Mouse (Mus musculus): ENCODE measurements around the gene Emg1. TPM values are rescaled to one million over a fixed set of nuclear protein-coding genes. Genes with fewer than 3 reads are reported as not detected.
A peak's percentile ranks its signal among the peaks of the same experiment; 100 is the strongest.

Gene Emg1
- total and polyA plus RNA-seq, 3 experiments = 51.8 to 78.8 (median 71.4) TPM

DNA sequence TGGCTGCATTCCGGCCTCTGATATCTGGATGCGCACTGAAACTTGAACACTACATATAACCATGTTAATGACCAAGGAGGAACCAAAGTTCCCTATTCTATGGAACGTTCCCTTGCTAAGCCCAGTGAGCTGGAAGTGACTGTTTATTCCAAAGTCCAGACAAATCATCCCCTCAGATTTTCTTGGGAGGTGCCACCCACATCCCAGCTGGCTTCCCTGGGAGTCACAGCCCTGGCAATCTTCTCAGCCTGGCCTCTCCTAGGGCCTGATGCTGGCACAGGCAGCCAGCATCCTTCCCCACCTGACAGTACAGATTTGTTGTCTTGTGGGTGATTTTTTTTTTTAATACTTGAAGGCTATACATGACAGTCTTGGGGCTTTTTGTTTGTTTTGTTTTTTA lies 32.5 kb downstream of the Emg1 start:
- no peaks in the 10 kb centered on the region; the same call in 1 of the 2 replicates for H3K79me2 ChIP-seq (replicated peaks; ENCODE audit: control insufficient read depth, insufficient read depth, low read length)
- peaks cover 4% of the 10 kb centered on the region; the same call in 1 of the 2 replicates for H3K4me1 ChIP-seq (ENCODE audit: control insufficient read depth, insufficient read depth, low read length)
- H3K4me3 ChIP-seq = no peak overlapping the region
- no peak overlapping the region for H3K27ac ChIP-seq
- no peaks in the 10 kb centered on the region; the same call in 1 of the 2 replicates for H3K36me3 ChIP-seq (ENCODE audit: control insufficient read depth, insufficient read depth, low read length)
- TF ChIP-seq EP300 (IDR thresholded peaks at IDR 0.05; ENCODE audit: insufficient read depth, low read depth, low read length) = no peak
- no peak for TF ChIP-seq POLR2A (IDR thresholded peaks at IDR 0.05; ENCODE audit: insufficient read depth, low read depth, low read length)
- no peak for TF ChIP-seq CTCF (IDR thresholded peaks at IDR 0.05)
- WGBS = 89% methylated on average over 3 of the region's 3 CpGs
- no peak overlapping the region for H3K9ac ChIP-seq (ENCODE audit: low read depth, low read length)
- no peak for DNase-seq
- intact Hi-C loops (cut with DNase I) = no loop called here
- no peaks in the 10 kb centered on the region for H3K27me3 ChIP-seq (ENCODE audit: control insufficient read depth, insufficient read depth, low read length)

DNA sequence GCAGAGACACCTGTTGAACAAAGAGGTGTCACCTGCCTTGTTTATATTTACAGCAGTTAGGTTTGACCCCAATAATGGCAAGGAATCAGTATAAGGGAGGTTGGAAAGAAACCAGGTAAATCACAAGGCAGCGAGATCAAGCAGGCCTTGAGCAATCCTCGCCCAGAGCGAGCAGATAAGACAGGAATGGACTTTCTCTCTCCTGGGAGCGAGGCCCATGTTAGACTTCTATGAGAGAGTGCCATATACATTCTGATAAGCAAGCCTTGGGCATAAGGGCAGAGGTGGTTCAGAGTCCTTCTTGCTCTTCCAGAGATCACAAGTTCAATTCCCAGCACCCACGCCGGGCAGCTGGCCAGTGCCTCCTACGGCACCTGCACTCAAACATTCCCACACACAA lies 33.2 kb downstream of the Emg1 start:
- Histone ChIP-seq H3K79me2 (replicated peaks; ENCODE audit: control insufficient read depth, insufficient read depth, low read length) (no peaks in the 10 kb centered on the region; the same call in 1 of the 2 replicates), H3K9ac (ENCODE audit: low read depth, low read length) (no peak overlapping the region), H3K27me3 (ENCODE audit: control insufficient read depth, insufficient read depth, low read length) (no peaks in the 10 kb centered on the region), H3K4me1 (ENCODE audit: control insufficient read depth, insufficient read depth, low read length) (peaks cover 2% of the 10 kb centered on the region; the same call in 1 of the 2 replicates), H3K27ac (no peak overlapping the region), H3K4me3 (no peak overlapping the region), H3K36me3 (ENCODE audit: control insufficient read depth, insufficient read depth, low read length) (no peaks in the 10 kb centered on the region; the same call in 1 of the 2 replicates)
- no peak for TF ChIP-seq CTCF (IDR thresholded peaks at IDR 0.05)
- no peak for TF ChIP-seq EP300 (IDR thresholded peaks at IDR 0.05; ENCODE audit: insufficient read depth, low read depth, low read length)
- TF ChIP-seq POLR2A (IDR thresholded peaks at IDR 0.05; ENCODE audit: insufficient read depth, low read depth, low read length) = no peak
- WGBS = 71% methylated on average over 7 of the region's 7 CpGs
- no peak for DNase-seq
- intact Hi-C loops (cut with DNase I) = no loop called here

DNA sequence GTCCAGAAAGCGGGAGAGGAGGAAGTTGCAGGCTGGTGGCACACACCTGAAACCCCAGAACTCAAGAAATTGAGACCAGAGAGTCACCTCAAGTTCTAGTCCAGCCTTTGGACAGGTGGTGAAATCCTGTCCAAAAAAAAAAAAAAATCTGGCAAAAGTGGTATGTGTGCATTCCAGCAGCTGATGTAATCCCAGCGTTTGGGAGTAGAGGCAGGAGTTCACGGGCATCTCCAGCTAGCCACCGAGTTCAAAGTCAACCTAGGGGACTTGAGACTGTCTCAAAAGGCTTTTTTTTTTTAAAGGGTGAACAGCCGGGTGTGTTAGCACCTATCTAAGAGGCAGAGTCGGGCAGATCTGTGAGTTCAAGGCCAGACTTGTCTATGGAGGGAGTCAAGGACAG lies 35.8 kb downstream of the Emg1 start:
- Histone ChIP-seq H3K27ac (no peak overlapping the region), H3K36me3 (ENCODE audit: control insufficient read depth, insufficient read depth, low read length) (no peaks in the 10 kb centered on the region), H3K79me2 (replicated peaks; ENCODE audit: control insufficient read depth, insufficient read depth, low read length) (no peaks in the 10 kb centered on the region; the same call in 1 of the 2 replicates), H3K4me1 (ENCODE audit: control insufficient read depth, insufficient read depth, low read length) (peaks cover 1% of the 10 kb centered on the region; the same call in 1 of the 2 replicates), H3K27me3 (ENCODE audit: control insufficient read depth, insufficient read depth, low read length) (no peaks in the 10 kb centered on the region), H3K9ac (ENCODE audit: low read depth, low read length) (no peak overlapping the region), H3K4me3 (no peak overlapping the region)
- no peak for DNase-seq
- WGBS = 77% methylated on average over 6 of the region's 6 CpGs
- TF ChIP-seq CTCF (IDR thresholded peaks at IDR 0.05) (no peak), EP300 (IDR thresholded peaks at IDR 0.05; ENCODE audit: insufficient read depth, low read depth, low read length) (no peak), POLR2A (IDR thresholded peaks at IDR 0.05; ENCODE audit: insufficient read depth, low read depth, low read length) (no peak)
- intact Hi-C loops (cut with DNase I) = no loop called here

DNA sequence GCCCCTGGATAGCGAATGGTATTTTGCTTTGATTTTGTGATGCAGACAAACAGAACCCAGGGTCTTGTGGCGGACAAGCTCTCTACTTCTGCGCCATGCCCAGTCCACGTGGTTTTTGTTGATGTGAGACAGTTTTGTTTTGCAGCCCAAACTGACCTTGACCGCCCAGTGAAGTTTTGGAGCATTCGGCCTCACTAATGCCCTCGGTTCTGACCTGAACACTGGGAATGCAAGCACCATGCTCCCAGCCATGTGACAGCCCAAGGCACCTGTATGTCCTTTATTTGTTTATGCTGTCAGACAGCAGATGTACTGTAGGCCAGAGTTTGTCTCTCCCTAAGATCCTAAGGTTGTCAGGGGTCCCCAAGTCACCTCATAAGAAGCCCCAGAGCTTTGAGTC lies 37.4 kb downstream of the Emg1 start:
- Histone ChIP-seq H3K4me3 (no peak overlapping the region), H3K36me3 (ENCODE audit: control insufficient read depth, insufficient read depth, low read length) (no peaks in the 10 kb centered on the region), H3K79me2 (replicated peaks; ENCODE audit: control insufficient read depth, insufficient read depth, low read length) (no peaks in the 10 kb centered on the region; the same call in 1 of the 2 replicates), H3K9ac (ENCODE audit: low read depth, low read length) (no peak overlapping the region), H3K27ac (no peak overlapping the region), H3K27me3 (ENCODE audit: control insufficient read depth, insufficient read depth, low read length) (no peaks in the 10 kb centered on the region), H3K4me1 (ENCODE audit: control insufficient read depth, insufficient read depth, low read length) (peaks cover 1% of the 10 kb centered on the region; the same call in 1 of the 2 replicates)
- intact Hi-C loops (cut with DNase I) = no loop called here
- TF ChIP-seq CTCF (IDR thresholded peaks at IDR 0.05) (no peak), POLR2A (IDR thresholded peaks at IDR 0.05; ENCODE audit: insufficient read depth, low read depth, low read length) (no peak), EP300 (IDR thresholded peaks at IDR 0.05; ENCODE audit: insufficient read depth, low read depth, low read length) (no peak)
- no peak for DNase-seq
- WGBS = 96% methylated on average over 7 of the region's 7 CpGs

DNA sequence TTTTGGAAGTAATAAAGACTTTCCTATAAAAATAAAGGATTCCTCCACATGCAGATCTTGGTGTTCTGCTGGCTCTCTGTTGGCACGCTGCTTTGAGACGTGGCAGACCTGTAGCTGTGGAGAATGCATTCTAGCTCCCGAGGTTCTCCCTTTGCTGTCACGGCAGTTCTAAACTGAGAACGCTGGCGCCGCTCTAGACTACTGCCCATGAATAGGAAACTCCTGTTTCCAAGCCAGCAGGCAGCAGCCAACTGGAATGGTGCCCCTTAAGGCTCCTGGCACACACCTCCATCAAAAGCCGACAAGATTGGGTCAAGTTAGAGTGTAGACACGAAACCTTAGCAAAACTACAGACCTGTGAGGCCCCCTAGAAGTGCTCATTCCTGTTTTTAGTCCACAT lies 38.4 kb downstream of the Emg1 start:
- WGBS = 62% methylated on average over 9 of the region's 9 CpGs
- Histone ChIP-seq H3K4me3 (no peak overlapping the region), H3K4me1 (ENCODE audit: control insufficient read depth, insufficient read depth, low read length) (peaks cover 1% of the 10 kb centered on the region; the same call in 1 of the 2 replicates), H3K36me3 (ENCODE audit: control insufficient read depth, insufficient read depth, low read length) (no peaks in the 10 kb centered on the region), H3K79me2 (replicated peaks; ENCODE audit: control insufficient read depth, insufficient read depth, low read length) (no peaks in the 10 kb centered on the region; the same call in 1 of the 2 replicates), H3K9ac (ENCODE audit: low read depth, low read length) (no peak overlapping the region), H3K27me3 (ENCODE audit: control insufficient read depth, insufficient read depth, low read length) (no peaks in the 10 kb centered on the region), H3K27ac (peak overlapping the region; percentile 51)
- DNase-seq = peak; percentile 56 to 69
- intact Hi-C loops (cut with DNase I) = no loop called here
- TF ChIP-seq CTCF (IDR thresholded peaks at IDR 0.05) = 0 out of 2 replicates have a peak, but pooled peaks have one; percentile 5
- no peak for TF ChIP-seq POLR2A (IDR thresholded peaks at IDR 0.05; ENCODE audit: insufficient read depth, low read depth, low read length)
- TF ChIP-seq EP300 (IDR thresholded peaks at IDR 0.05; ENCODE audit: insufficient read depth, low read depth, low read length) = 0 out of 2 replicates have a peak, but pooled peaks have one; percentile 39

DNA sequence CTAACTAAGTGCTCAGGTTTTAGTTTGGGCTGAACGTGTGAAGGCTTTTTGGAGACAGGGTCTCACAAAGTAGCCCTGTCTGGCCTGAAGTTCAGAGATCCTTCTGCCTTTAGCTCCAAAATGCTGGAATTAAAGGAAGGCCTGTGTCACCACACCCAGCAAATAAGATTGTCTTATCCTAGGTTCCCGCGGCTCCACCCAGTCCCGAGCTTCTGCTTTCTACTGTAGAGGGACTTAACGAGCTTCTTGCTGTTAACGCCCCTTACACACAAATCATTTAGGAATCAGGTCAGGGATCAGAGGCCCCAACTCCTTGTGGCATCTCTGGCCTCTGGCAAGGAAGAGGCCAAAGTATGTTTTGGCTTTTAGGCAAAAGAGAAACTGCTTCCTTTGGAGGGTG lies 39.9 kb downstream of the Emg1 start:
- Histone ChIP-seq H3K4me3 (no peak overlapping the region), H3K27me3 (ENCODE audit: control insufficient read depth, insufficient read depth, low read length) (no peaks in the 10 kb centered on the region), H3K4me1 (ENCODE audit: control insufficient read depth, insufficient read depth, low read length) (peaks cover 1% of the 10 kb centered on the region; the same call in 1 of the 2 replicates), H3K79me2 (replicated peaks; ENCODE audit: control insufficient read depth, insufficient read depth, low read length) (no peaks in the 10 kb centered on the region; the same call in 1 of the 2 replicates), H3K9ac (ENCODE audit: low read depth, low read length) (no peak overlapping the region), H3K36me3 (ENCODE audit: control insufficient read depth, insufficient read depth, low read length) (no peaks in the 10 kb centered on the region), H3K27ac (no peak overlapping the region)
- 48% methylated on average over 6 of the region's 6 CpGs for WGBS
- intact Hi-C loops (cut with DNase I) = no loop called here
- DNase-seq = no peak
- TF ChIP-seq POLR2A (IDR thresholded peaks at IDR 0.05; ENCODE audit: insufficient read depth, low read depth, low read length) (no peak), CTCF (IDR thresholded peaks at IDR 0.05) (no peak), EP300 (IDR thresholded peaks at IDR 0.05; ENCODE audit: insufficient read depth, low read depth, low read length) (no peak)

Measured in heart, adult 2 months (tissue).